Mouse (Mus musculus) forebrain, embryonic 11.5 days (tissue): ENCODE data around the gene Ipo7. TPM values are rescaled to one million over a fixed set of nuclear protein-coding genes. Genes with fewer than 3 reads are reported as not detected.

ENCODE experiments used
- ATAC-seq: fragments of 200-750 bp; cut with Nextera tagmentation; replicated peaks from 2 replicates; pipeline ENCODE4 v1.8.0; 2017; ENCODE audit warnings: moderate TSS enrichment; ENCODE audit not compliant: low FRiP score
- DNase-seq: peaks from one replicate; pipeline ENCODE4 v3.0.0-alpha.2; 2017; ENCODE audit warnings: low spot score
- H3K27ac ChIP-seq: fragments of 300-500 bp; sonication (generic); 2 replicates; pipeline ENCODE4 v1.5.1; 2014; ENCODE audit warnings: low read depth, low read length
- H3K27me3 ChIP-seq: fragments of 300-500 bp; sonication (generic); 2 replicates; pipeline ENCODE4 v1.6.1; 2014; ENCODE audit warnings: mild to moderate bottlenecking, low read length, mixed read lengths; ENCODE audit not compliant: control insufficient read depth, insufficient read depth
- H3K36me3 ChIP-seq: fragments of 300-500 bp; sonication (generic); 2 replicates; pipeline ENCODE4 v1.6.1; 2014; ENCODE audit warnings: mild to moderate bottlenecking, low read length, moderate library complexity, mixed read lengths; ENCODE audit not compliant: control insufficient read depth, insufficient read depth
- H3K4me1 ChIP-seq: fragments of 300-500 bp; sonication (generic); replicated peaks from 2 replicates; pipeline ENCODE4 v1.6.1; 2014; ENCODE audit warnings: low read length, mixed read lengths; ENCODE audit not compliant: control insufficient read depth, insufficient read depth
- H3K4me2 ChIP-seq: fragments of 300-500 bp; sonication (generic); 2 replicates; pipeline ENCODE4 v1.6.1; 2014; ENCODE audit warnings: low read depth, mild to moderate bottlenecking, low read length, moderate library complexity, mixed read lengths; ENCODE audit not compliant: severe bottlenecking
- H3K4me3 ChIP-seq: fragments of 300-500 bp; sonication (generic); 2 replicates; pipeline ENCODE4 v1.5.1; 2014; ENCODE audit warnings: low read depth, low read length
- H3K9ac ChIP-seq: fragments of 300-500 bp; sonication (generic); 2 replicates; pipeline ENCODE4 v1.6.1; 2014; ENCODE audit warnings: low read length
- H3K9me3 ChIP-seq: fragments of 300-500 bp; sonication (generic); 2 replicates; pipeline ENCODE4 v1.6.1; 2016; ENCODE audit warnings: low read length, mixed read lengths; ENCODE audit not compliant: control insufficient read depth
- WGBS: fragments of 180-500 bp; shearing (Covaris S2); extraction: QIAGEN DNeasy Blood & Tissue Kit; methylation state at CpG from one replicate; pipeline ENCODE4 v1.1.7; 2014; 5-methylcytosine and 5-hydroxymethylcytosine counted together
- polyA plus RNA-seq: library from polyadenylated mRNA; unstranded; fragments of >200 nt; fragmentation: Nextera tagmentation; extraction: Ambion mirVana; gene quantifications from 2 replicates; pipeline ENCODE4 v1.2.1, GENCODE M21; 2014

Gene Ipo7
- polyA plus RNA-seq, 1 experiment from 2014 or later = 39.9 TPM

DNA sequence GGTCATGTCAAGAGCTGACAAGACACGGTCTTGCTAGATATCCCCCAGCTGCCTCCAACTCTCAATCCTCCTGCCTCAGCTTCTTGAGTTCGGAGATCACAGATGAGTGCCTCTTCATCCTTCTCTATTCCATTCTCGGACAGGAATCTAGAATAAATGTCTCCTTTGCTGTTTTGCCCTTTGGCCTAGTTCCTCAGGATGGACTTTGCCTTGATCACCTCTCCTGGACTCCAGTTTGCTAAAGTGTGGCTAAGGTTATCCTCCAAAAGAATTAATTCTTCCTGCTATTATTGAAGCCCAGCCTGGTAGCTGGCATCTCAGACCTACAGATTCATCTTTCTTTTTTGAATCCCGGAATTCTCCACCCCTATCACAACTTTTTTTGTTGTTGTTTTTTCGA is 87.0 kb downstream of the Ipo7 start:
- H3K36me3 ChIP-seq = no peaks in the 10 kb centered on the region
- no peak for DNase-seq
- WGBS = 89% methylated on average over 5 of the region's 5 CpGs
- peaks cover 4% of the 10 kb centered on the region; the same call in 1 of the 2 replicates for H3K4me1 ChIP-seq
- no peaks in the 10 kb centered on the region for H3K9me3 ChIP-seq
- no peaks in the 10 kb centered on the region for H3K27me3 ChIP-seq
- ATAC-seq = no peak
- no peak overlapping the region for H3K9ac ChIP-seq
- no peak overlapping the region for H3K27ac ChIP-seq
- H3K4me2 ChIP-seq = no peak overlapping the region
- H3K4me3 ChIP-seq = no peak overlapping the region

Other genes with a start within 250 kb of the Ipo7 start
- 0.83 and 0.87 TPM in 2 replicates for gene Nrip3, start 236.2 kb upstream of the Ipo7 start, polyA plus RNA-seq
- 2.3 and 2.5 TPM in 2 replicates for gene Scube2, start 152.6 kb upstream of the Ipo7 start, polyA plus RNA-seq
- gene Dennd5a, start 57.8 kb upstream of the Ipo7 start, polyA plus RNA-seq = 52.6 and 55.9 TPM in 2 replicates
- gene Tmem41b, start 31.3 kb upstream of the Ipo7 start, polyA plus RNA-seq = 66.4 and 67.5 TPM in 2 replicates
- gene Zfp143, start 42.9 kb downstream of the Ipo7 start, polyA plus RNA-seq = 29.7 and 33.9 TPM in 2 replicates
- gene Wee1, start 103.8 kb downstream of the Ipo7 start, polyA plus RNA-seq = 42.3 and 45.6 TPM in 2 replicates
- 22.7 and 26.5 TPM in 2 replicates for gene Swap70, start 203.4 kb downstream of the Ipo7 start, polyA plus RNA-seq